Mouse (Mus musculus): ENCODE measurements around the gene Usp3. TPM values are rescaled to one million over a fixed set of nuclear protein-coding genes. Genes with fewer than 3 reads are reported as not detected.

Gene Usp3
- polyA plus RNA-seq, 1 experiment from 2014 or later = 19.8 TPM

- H3K9ac ChIP-seq (replicated peaks) = no peak overlapping the region
- no peaks in the 10 kb centered on the region for H3K36me3 ChIP-seq (replicated peaks; ENCODE audit: insufficient read depth, low read length)
- WGBS (ENCODE audit: insufficient replicate concordance) = 37% methylated on average over 9 of the region's 9 CpGs
- H3K4me2 ChIP-seq (ENCODE audit: low read depth, low read length) = 0 out of 2 replicates have a peak overlapping the region, but pooled peaks have one; percentile 19
- H3K4me3 ChIP-seq (ENCODE audit: low read depth, low read length) = no peak overlapping the region
- TF ChIP-seq CTCF (IDR thresholded peaks at IDR 0.05; ENCODE audit: low read depth) (no peak), EP300 (IDR thresholded peaks at IDR 0.05; ENCODE audit: low read depth) (no peak)
- H3K27ac ChIP-seq (ENCODE audit: low read depth) = 0 out of 2 replicates have a peak overlapping the region, but pooled peaks have one; percentile 7
- no peaks in the 10 kb centered on the region for H3K9me3 ChIP-seq (ENCODE audit: low read length)
- H3K4me1 ChIP-seq (ENCODE audit: insufficient read depth) = peaks cover 27% of the 10 kb centered on the region
- no peak for ATAC-seq
- DNase-seq = no peak
- H3K27me3 ChIP-seq (ENCODE audit: insufficient read depth, low read length) = no peaks in the 10 kb centered on the region
Observed at GRCm38 (mm10) chr9:66615141-66615540, 22.2 kb upstream of the Usp3 start.

GRCm38 (mm10) chr9:66614547-66614946, 21.6 kb upstream of the Usp3 start:
- no peak overlapping the region for H3K27ac ChIP-seq (ENCODE audit: low read depth)
- H3K4me3 ChIP-seq (ENCODE audit: low read depth, low read length) = no peak overlapping the region
- TF ChIP-seq EP300 (IDR thresholded peaks at IDR 0.05; ENCODE audit: low read depth) (no peak), CTCF (IDR thresholded peaks at IDR 0.05; ENCODE audit: low read depth) (no peak)
- DNase-seq (no peak), ATAC-seq (no peak)
- H3K36me3 ChIP-seq (replicated peaks; ENCODE audit: insufficient read depth, low read length) = no peaks in the 10 kb centered on the region
- no peak overlapping the region for H3K4me2 ChIP-seq (ENCODE audit: low read depth, low read length)
- WGBS (ENCODE audit: insufficient replicate concordance) = 81% methylated on average over 7 of the region's 7 CpGs
- no peaks in the 10 kb centered on the region for H3K27me3 ChIP-seq (ENCODE audit: insufficient read depth, low read length)
- H3K9me3 ChIP-seq (ENCODE audit: low read length) = no peaks in the 10 kb centered on the region
- peaks cover 24% of the 10 kb centered on the region for H3K4me1 ChIP-seq (ENCODE audit: insufficient read depth)
- H3K9ac ChIP-seq (replicated peaks) = no peak overlapping the region; the same call in 1 of the 2 replicates

- H3K27ac ChIP-seq (ENCODE audit: low read depth) = no peak overlapping the region
- no peak overlapping the region for H3K9ac ChIP-seq (replicated peaks)
- peaks cover 24% of the 10 kb centered on the region for H3K4me1 ChIP-seq (ENCODE audit: insufficient read depth)
- no peak for ATAC-seq
- no peaks in the 10 kb centered on the region for H3K27me3 ChIP-seq (ENCODE audit: insufficient read depth, low read length)
- H3K4me2 ChIP-seq (ENCODE audit: low read depth, low read length) = no peak overlapping the region
- no peaks in the 10 kb centered on the region for H3K9me3 ChIP-seq (ENCODE audit: low read length)
- no peak for TF ChIP-seq EP300 (IDR thresholded peaks at IDR 0.05; ENCODE audit: low read depth)
- no peak for TF ChIP-seq CTCF (IDR thresholded peaks at IDR 0.05; ENCODE audit: low read depth)
- no peak for DNase-seq
- 68% methylated on average over 7 of the region's 7 CpGs for WGBS (ENCODE audit: insufficient replicate concordance)
- H3K36me3 ChIP-seq (replicated peaks; ENCODE audit: insufficient read depth, low read length) = no peaks in the 10 kb centered on the region
- H3K4me3 ChIP-seq (ENCODE audit: low read depth, low read length) = no peak overlapping the region
Observed at GRCm38 (mm10) chr9:66613667-66614066, 20.7 kb upstream of the Usp3 start.

GRCm38 (mm10) chr9:66611478-66612093, 18.6 kb upstream of the Usp3 start:
- DNase-seq = peak; percentile 88
- Histone ChIP-seq H3K4me3 (ENCODE audit: low read depth, low read length) (no peak overlapping the region), H3K9ac (replicated peaks) (no peak overlapping the region), H3K4me2 (ENCODE audit: low read depth, low read length) (peak overlapping the region; percentile 49), H3K36me3 (replicated peaks; ENCODE audit: insufficient read depth, low read length) (no peaks in the 10 kb centered on the region), H3K4me1 (ENCODE audit: insufficient read depth) (peaks cover 17% of the 10 kb centered on the region), H3K27ac (ENCODE audit: low read depth) (no peak overlapping the region), H3K27me3 (ENCODE audit: insufficient read depth, low read length) (no peaks in the 10 kb centered on the region), H3K9me3 (ENCODE audit: low read length) (no peaks in the 10 kb centered on the region)
- TF ChIP-seq CTCF (IDR thresholded peaks at IDR 0.05; ENCODE audit: low read depth) = peak; percentile 96
- TF ChIP-seq EP300 (IDR thresholded peaks at IDR 0.05; ENCODE audit: low read depth) = no peak
- 18% methylated on average over 18 of the region's 18 CpGs for whole genome bisulfite sequencing (ENCODE audit: insufficient replicate concordance)
- peak; percentile 85 for ATAC-seq

GRCm38 (mm10) chr9:66608817-66609345, 15.9 kb upstream of the Usp3 start:
- Histone ChIP-seq H3K9ac (replicated peaks) (no peak overlapping the region), H3K36me3 (replicated peaks; ENCODE audit: insufficient read depth, low read length) (no peaks in the 10 kb centered on the region), H3K27me3 (ENCODE audit: insufficient read depth, low read length) (no peaks in the 10 kb centered on the region), H3K4me3 (ENCODE audit: low read depth, low read length) (no peak overlapping the region), H3K4me2 (ENCODE audit: low read depth, low read length) (no peak overlapping the region), H3K27ac (ENCODE audit: low read depth) (no peak overlapping the region), H3K4me1 (ENCODE audit: insufficient read depth) (peaks cover 22% of the 10 kb centered on the region), H3K9me3 (ENCODE audit: low read length) (no peaks in the 10 kb centered on the region)
- TF ChIP-seq CTCF (IDR thresholded peaks at IDR 0.05; ENCODE audit: low read depth) (no peak), EP300 (IDR thresholded peaks at IDR 0.05; ENCODE audit: low read depth) (no peak)
- 73% methylated on average over 5 of the region's 5 CpGs for WGBS (ENCODE audit: insufficient replicate concordance)
- no peak for DNase-seq
- no peak for ATAC-seq

GRCm38 (mm10) chr9:66606851-66607250, 13.9 kb upstream of the Usp3 start:
- peaks cover 27% of the 10 kb centered on the region for H3K4me1 ChIP-seq (ENCODE audit: insufficient read depth)

More at GRCm38 (mm10) chr9:66606851-66607250, 13.9 kb upstream of the Usp3 start:
- 60% methylated on average over 12 of the region's 12 CpGs for WGBS (ENCODE audit: insufficient replicate concordance)
- Histone ChIP-seq H3K36me3 (replicated peaks; ENCODE audit: insufficient read depth, low read length) (no peaks in the 10 kb centered on the region), H3K4me2 (ENCODE audit: low read depth, low read length) (peak overlapping the region; percentile 58), H3K9ac (replicated peaks) (no peak overlapping the region), H3K9me3 (ENCODE audit: low read length) (no peaks in the 10 kb centered on the region), H3K4me3 (ENCODE audit: low read depth, low read length) (no peak overlapping the region), H3K27me3 (ENCODE audit: insufficient read depth, low read length) (no peaks in the 10 kb centered on the region), H3K27ac (ENCODE audit: low read depth) (peak overlapping the region; percentile 79)
- DNase-seq = peak; percentile 11
- no peak for TF ChIP-seq CTCF (IDR thresholded peaks at IDR 0.05; ENCODE audit: low read depth)
- no peak for ATAC-seq

Data from liver, postnatal 0 days (tissue).